Mouse (Mus musculus): ENCODE results near the gene Tdrd12.

Gene Tdrd12

DNA sequence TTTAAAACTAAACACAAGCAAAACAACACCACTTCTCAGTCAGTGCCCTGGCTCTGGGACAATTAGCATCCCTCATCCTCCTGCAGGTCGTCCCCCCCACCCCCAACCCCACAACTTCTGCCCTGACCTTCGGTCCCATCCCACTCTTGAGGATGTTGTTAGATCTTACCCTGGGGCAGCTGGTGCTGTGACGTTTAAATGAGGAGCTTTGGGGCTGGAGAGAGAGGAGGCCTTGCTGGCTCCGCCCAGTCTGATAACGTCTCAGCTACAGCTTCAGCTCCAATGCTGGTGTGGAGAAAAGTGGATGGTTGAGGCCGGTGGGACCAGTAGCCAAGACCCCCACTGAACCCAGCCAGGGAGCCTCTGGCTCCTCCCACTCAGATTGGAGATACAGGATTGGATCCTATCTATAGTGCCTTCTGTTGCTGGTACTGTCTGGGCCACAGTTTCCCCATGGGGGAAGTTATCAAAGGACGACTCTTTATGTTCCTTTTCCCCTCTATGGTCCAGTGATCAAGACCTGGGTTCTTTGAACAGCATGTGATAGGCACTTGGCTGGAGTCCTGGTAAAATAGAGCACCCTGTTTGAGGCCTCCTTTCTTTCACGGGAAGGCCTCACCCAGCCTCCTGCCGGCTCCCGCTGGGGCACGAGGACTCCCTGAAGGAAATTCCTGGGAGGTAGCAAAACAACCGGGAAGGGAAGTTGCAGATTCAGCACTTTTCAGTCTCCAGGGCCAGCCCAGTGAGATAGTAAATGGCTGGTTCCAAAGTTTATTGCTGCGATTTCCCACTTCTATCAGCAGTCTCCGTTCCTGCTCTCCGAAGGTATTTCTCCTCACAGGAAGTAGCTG is 89.3 kb downstream of the Tdrd12 start, which contains the start of gene Slc7a9:
Slc7a9 (plus strand) TSS at position 801 of the 851 bp plus-strand sequence.
- no peak for DNase-seq (ENCODE audit: low spot score)

DNA sequence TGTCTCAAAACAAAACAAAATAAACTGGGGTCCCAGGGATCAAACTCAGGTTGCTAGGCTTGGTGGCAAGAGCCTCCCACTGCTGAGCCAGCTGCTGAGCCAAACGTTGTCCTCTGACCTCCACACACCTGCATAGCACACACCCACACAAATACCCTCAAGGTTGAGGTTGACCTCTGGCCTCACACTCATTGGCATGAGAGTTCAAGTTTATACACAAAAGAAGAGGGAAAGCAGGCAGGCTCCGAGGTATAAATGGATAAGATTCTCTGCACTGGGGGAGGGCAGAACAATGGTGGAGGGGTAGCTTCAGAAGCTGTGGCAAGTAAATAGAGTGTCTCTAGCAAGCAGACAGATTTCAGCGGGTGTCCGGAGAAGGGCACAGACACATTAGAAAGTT is 90.0 kb downstream of the Tdrd12 start:
- no peak for DNase-seq (ENCODE audit: low spot score)

DNA sequence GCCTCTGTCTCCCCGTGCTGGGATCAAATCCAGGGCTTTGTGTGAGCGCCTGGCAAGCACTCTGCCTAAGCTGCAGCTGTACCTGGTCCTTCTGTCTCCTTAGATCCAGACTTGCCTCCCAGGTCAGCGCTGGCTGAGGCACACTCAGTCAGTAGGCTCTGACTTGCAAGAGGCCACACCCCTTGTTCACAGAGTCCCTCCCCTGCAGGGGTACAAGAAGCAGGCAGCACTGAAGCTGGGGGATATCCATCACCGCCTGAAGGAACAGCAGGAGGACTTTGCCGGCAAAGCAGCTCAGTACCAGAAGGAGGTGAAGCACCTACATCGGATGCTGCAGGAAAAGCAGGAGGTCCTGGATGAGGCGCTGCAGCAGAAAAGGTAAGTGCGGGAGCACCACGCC is 102.3 kb downstream of the Tdrd12 start:
- no peak for DNase-seq (ENCODE audit: low spot score)

DNA sequence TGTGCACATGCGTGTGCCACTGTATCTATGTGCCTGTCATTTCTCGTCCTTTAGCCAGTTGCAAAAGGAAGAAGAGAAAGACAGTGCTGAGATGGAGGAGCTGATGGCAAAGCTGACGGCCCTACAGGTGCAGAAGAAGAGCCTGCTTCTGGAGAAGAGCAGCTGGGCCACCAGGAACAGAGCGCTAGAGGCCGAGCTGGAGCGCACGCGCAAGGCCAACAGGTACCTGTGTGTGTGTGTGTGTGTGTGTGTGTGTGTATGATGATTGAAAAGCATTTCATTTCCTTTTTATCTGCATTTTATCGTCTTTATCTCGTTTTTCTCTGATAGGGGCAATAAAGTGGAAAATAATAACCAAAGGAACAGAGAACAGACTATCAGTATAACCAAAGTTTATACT is 109.4 kb downstream of the Tdrd12 start:
- DNase-seq (ENCODE audit: low spot score), result no peak

DNA sequence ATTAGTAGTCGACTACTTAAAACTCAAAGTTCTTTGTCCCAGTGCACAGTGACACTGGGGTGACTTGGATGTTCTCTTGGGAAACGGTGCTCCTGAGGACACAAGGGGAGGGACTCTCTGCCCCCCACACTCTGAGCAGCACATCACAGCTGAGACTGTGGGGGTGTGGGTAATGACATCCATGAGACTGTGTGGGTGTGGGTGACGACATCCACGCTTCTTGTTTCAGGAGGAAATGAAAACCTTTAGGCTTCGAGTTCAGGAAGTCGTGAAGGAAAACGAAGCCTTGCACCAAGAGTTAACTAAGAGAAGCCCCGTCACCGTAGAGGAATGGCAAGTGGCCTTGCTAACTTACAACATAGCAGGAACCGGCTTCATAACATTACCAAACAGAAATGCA is 114.5 kb downstream of the Tdrd12 start:
- no peak for DNase-seq (ENCODE audit: low spot score)

All from MN1 (cell line).